Mouse (Mus musculus) R1 (cell line): Measurements from ENCODE around the gene Rita1.

Experiments used
- DNase-seq: peaks from one replicate; pipeline ENCODE4 v3.0.0-alpha.2; 2018; ENCODE audit warnings: low read depth, low spot score

The Rita1 gene

DNA sequence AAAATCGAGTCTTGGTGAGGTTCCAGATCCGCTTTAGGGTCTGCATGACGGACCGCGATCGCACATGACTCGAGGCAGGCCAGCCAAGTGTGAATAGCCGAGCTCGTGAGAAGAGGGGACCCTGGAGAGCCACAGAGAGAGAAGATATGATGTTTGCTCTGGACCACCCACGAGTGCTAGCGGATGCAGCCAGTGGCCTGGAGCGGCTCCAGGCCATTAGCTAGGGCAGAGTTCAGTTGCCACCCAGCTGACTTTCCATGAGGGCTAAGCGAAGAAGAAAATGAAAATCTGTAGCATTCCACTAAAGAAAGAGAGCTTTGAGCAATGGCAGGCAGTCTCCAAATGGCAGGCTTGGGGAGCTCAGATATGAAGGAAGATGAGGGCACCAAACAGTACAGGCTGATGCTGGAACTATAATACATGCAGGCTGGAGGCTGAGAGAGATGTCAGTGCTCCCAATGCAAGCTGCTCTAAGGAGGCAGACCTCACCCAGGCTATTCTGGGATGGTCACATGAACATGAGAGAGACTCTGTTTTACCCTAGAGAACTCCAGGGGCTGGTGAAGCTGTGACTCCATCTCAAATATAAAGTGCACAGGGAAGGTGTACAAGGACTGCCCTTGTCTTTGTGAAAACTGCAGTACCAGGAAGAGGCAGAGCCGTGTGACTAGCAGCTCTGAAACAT, 41.2 kb downstream of the Rita1 start:
- no peak for DNase-seq

GRCm38 (mm10) chr5:120570289-120570897, 42.0 kb downstream of the Rita1 start:
- DNase-seq, result no peak

DNA sequence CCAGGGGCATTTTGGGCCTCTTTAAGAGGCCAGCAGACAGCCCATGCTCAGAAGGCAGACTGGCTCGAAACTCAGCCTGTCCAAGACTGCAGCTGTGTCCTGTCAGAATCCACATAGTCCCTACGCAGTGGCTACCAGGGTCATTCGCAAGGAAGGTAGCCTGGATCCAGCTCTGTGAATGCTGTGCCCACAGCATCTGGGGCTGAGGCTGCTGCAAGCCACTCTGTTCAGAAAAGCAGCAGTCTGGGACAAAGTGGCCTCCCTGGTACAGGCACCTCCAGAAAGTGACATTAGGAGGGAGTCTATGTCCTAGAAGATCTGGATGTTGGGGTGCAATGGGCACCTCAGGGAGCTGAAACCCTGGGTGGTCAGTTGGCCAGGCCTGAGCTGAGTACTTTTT, 42.6 kb downstream of the Rita1 start:
- no peak for DNase-seq

GRCm38 (mm10) chr5:120568964-120569363, 43.4 kb downstream of the Rita1 start:
- no peak for DNase-seq

DNA sequence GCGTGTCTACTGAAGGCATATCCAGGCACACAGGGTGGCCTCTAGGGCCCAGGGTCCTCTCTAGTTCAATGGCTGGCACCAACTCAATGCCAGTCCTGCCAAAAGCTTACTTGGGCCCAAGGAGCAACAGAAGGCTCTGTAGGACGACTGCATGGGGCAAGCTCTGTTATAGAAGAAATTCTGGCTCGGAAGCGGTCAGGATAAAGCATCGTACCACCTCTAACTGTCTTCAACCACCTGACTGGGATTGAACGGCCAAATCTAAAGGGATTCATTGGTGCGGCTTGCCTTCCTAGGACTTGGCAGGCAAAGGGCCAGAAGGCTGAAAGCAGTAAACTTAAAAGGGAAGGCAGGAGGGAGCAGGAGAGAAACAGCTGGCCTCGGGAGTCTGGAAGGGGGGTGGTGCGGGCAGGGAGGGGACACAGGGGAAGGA, 44.0 kb downstream of the Rita1 start:
- no peak for DNase-seq

DNA sequence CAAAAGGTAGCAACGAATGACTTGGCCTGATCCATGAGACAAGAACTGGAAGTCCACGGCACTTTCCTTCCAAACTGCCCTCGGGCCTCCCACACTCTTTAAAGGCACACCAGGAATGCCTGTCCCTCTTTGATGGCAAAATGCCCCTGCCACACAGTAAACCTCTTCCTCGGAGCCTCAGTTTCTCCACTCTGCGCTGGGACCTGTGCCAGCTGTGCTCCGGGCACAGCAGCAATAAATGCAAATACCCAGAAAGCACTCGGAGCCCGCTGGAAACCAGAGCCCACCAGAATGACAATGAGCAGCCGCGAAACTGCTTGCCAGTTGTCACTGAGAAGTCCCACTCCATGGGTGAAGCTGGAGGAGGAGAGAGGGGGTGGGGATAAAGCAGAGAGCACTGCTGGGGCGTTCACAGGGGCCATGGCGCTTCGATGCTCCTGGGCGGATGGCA, 44.6 kb downstream of the Rita1 start:
- DNase-seq, result no peak

DNA sequence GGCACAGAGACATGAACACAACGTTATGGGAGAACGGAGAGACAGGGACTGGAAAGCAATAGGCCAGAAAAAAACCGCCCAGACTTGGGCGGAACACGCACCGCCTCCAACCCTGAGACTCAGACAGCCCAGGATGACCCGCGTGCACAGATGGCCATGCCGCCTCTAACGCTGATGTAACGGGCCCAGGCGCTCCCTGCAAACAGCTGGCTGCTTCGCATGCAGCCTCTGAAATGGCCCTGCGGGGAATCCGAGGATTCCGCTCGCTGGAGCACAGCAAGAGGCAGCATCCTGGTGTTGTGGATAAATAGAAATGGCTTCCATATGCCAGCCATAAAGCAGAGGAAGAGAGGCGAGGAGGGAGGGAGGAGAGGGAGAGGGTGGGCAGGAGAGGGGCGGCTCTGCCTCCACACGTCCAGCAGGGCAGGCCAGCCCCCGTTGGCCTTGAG, 45.1 kb downstream of the Rita1 start:
- DNase-seq, result no peak

GRCm38 (mm10) chr5:120566681-120567252, 45.6 kb downstream of the Rita1 start:
- DNase-seq, result no peak

DNA sequence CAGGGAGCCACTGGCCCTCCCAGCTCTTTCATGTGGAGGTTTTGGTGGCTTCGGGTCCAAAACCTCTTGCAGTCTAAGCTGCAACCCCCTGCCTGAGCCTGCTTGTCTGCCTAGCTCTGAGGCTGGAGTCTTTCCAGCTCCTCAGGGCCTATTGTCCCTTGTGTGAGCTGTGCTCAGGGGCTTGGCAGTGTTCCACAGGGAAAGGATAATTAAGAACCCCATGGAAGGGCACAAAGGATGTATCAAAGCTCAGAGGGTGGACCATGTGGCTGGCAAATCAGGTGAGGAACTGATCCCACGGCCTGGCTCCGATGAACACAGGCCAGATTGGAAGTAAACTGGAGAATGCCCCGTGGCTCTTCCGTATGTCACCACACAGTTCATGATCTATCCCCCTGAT, 46.3 kb downstream of the Rita1 start:
- DNase-seq, result no peak

GRCm38 (mm10) chr5:120565171-120565905, 47.1 kb downstream of the Rita1 start:
- no peak for DNase-seq

GRCm38 (mm10) chr5:120563914-120564311, 48.5 kb downstream of the Rita1 start:
- peak; percentile 73 for DNase-seq

DNA sequence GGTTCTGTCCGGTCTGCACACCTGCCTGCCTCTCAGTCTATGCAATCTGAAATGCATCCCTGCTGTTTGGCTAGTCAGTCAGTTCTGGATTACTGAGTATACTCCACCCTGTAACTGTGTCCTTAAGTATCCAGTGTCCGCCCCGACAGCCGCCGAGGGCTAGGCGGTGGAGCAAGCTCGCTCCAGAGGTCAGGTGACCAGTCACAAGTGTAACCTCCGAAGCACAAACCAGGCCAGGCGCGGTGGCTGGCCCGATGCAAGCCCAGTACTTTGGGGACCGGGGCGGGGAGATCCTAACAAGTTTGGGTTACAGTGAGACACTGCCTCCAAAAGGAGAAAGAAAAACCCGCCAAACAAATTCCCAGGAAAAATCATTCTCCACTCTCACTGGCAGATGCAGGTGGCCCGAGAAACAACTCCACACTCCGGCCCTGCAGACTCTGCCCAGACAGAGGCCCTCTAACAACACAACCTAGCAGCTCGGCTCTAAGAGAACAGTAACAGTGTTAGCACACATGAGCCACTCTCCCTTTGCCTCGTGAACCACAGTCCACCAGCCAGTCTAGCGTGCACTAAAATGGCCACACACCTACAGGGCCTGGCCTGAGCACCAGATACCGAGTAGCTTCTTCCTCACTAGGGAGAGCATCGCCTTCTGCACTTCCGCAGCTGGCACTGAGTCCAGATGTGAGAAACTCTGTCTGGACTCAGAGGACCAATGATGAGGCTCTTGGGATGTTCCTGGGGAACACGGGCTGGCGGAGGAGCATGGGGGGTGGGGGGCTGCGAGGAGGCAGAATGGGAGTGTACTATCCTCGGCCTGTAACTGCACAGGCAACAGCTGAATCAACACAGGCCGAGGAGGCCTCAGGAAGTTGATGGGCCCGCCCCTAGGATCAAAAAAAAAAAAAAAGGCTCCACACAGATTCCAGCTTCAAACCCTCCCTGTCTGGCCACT, 49.2 kb downstream of the Rita1 start:
- peak; percentile 81 for DNase-seq

DNA sequence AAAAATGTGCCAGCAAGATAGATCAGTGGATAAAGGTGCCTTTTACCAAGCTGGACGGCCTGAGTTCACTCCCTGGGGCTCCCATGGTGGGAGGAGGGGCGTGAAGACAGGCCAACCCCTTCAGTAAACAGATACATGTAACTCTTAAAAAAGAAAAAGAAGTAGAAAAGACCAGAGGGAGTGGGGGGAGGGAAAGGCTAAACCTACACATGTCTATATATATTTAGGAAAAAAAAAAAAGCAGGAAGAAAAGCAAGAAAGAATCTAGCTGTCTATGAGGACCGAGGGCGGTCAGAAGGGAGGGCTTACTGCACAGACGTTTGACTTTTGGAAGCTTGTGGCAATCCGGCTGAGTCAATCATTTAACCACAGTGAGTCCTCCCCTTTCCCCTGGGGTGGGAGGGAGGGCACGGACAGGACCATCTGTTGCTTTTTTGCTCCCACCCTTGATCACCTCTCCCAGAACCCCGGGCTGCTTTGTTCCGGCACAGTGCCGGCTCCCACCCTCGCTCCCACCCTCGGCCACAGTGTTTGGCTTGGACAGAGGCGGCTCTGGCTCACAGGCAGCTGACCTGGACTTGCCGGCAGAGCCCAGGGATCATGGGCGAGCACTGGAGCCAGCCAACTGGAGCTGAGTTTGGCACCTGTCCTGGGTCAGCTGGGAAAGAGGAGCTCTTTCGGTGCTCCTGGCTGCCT, 51.6 kb downstream of the Rita1 start:
- peak; percentile 35 for DNase-seq

- no peak for DNase-seq
Observed at GRCm38 (mm10) chr5:120560129-120560615, 52.2 kb downstream of the Rita1 start.

GRCm38 (mm10) chr5:120558762-120559161, 53.6 kb downstream of the Rita1 start:
- DNase-seq, result no peak

DNA sequence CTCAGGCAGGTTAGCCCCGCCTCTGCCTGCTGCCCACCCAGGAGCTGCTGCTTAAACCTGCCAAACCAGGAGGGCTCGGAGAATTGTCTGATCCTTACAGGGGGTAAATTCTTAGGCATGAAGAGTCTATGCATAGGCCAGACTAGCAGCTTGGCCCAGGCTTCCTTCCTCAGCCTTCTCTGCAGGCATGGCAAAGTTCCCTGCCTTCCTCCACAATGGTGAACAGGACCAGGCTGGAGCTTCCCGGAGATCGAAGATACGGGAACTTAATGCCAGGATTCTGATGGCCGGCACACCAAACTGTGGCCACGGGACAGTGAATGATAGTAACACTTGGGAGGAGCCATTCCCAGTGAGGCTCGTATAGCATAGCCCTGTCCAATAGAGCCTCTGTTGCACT, 54.3 kb downstream of the Rita1 start:
- DNase-seq, result no peak

DNA sequence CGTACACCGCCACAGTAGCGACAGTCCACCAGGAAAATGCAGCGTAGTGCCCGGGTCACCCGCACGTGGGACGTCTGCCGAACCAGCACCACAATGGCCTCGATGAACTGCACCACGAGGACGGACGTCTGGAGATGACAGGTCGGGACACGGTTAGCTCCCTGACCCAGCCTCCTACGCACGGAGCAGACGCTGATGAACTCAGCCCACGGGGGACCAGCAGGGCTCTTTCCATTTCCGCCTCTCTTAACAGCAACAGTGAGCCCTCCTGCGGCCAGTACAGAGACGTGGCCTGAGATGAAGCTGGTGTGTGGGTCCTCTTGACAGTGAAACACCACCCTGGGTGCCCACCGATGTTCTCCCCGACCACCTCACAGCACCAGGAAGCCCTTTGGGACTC, 56.5 kb downstream of the Rita1 start:
- no peak for DNase-seq

DNA sequence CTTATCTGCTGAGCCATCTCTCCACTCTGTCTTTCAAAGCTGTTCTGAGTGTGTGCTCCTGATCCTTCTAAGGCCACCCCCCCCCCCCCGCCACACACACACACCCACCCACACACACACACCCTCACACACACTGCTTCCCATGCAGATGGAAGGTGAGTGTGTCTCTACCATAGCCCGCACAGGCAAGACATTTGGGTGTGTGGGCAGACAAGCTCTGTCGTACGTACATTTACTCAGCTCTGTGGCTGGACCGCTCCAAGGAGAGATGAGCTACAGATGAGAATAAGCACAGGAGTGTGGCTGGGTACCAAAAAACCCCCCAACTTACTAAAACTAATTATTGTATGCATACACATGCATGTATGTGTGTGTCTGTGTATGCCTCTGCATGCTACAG, 61.7 kb downstream of the Rita1 start:
- DNase-seq, result no peak

GRCm38 (mm10) chr5:120550137-120550536, 62.3 kb downstream of the Rita1 start:
- no peak for DNase-seq

GRCm38 (mm10) chr5:120548236-120548850, 64.0 kb downstream of the Rita1 start:
- no peak for DNase-seq
